Mouse (Mus musculus): ENCODE results near the gene Rhd. TPM values are rescaled to one million over a fixed set of nuclear protein-coding genes. Genes with fewer than 3 reads are reported as not detected.

Rhd gene
- total and polyA plus RNA-seq, 3 experiments, result 0.79 to 1.3 (median 1.1) TPM

GRCm38 (mm10) chr4:134897256-134897655 is 32.9 kb downstream of the Rhd start:
- no peak overlapping the region for H3K27ac ChIP-seq (ENCODE audit: insufficient read depth, low read depth)
- no peaks in the 10 kb centered on the region for H3K27me3 ChIP-seq (replicated peaks)
- in situ Hi-C loops (cut with MboI; ENCODE audit: low pct_ligation_motif_present, low pct_unique_long_range_greater_than_20kb, low sequenced_read_pairs), result no loop called here

GRCm38 (mm10) chr4:134901126-134901525 is 36.8 kb downstream of the Rhd start:
- Histone ChIP-seq H3K9ac (ENCODE audit: insufficient read depth, low read depth) (no peak overlapping the region), H3K4me1 (ENCODE audit: control insufficient read depth in 1 of 2, insufficient read depth in 2 of 2) (no peaks in the 10 kb centered on the region), H3K27me3 (replicated peaks) (no peaks in the 10 kb centered on the region), H3K79me2 (replicated peaks; ENCODE audit: control insufficient read depth, extremely low read depth, insufficient read depth, poor library complexity, severe bottlenecking) (no peaks in the 10 kb centered on the region), H3K4me3 (replicated peaks in 1 of 3; ENCODE audit: low read depth in 2 of 3, low read length in 2 of 3, poor library complexity in 1 of 3) (no peak overlapping the region), H3K27ac (ENCODE audit: insufficient read depth, low read depth) (no peak overlapping the region), H3K36me3 (replicated peaks in 1 of 2; ENCODE audit: control insufficient read depth in 1 of 2, insufficient read depth in 1 of 2, low read length in 1 of 2) (peaks cover 74 to 91% of the 10 kb centered on the region in 2 experiments), H3K9me3 (replicated peaks; ENCODE audit: low read length) (no peaks in the 10 kb centered on the region), H3K4me2 (ENCODE audit: insufficient read depth, low read depth, poor library complexity, severe bottlenecking) (no peak overlapping the region)
- DNase-seq (ENCODE audit: extremely low read depth), result no peak
- TF ChIP-seq NELFE (IDR thresholded peaks at IDR 0.05; ENCODE audit: low read depth, low read length) (no peak), ZMIZ1 (IDR thresholded peaks at IDR 0.05; ENCODE audit: low read depth, low read length) (no peak), POLR2AphosphoS2 (IDR thresholded peaks at IDR 0.05; ENCODE audit: low read depth, low read length) (no peak), NRF1 (IDR thresholded peaks at IDR 0.05; ENCODE audit: low read depth, low read length) (no peak), MAX (IDR thresholded peaks at IDR 0.05; ENCODE audit: low read length) (no peak), POLR2A (IDR thresholded peaks at IDR 0.05; ENCODE audit: low read depth, low read length) (no peak), USF2 (conservative IDR thresholded peaks at IDR 0.05; ENCODE audit: low read depth, low read length) (no peak), CHD2 (IDR thresholded peaks at IDR 0.05; ENCODE audit: low read length) (no peak), MYC (IDR thresholded peaks at IDR 0.05; ENCODE audit: low read depth, low read length) (no peak), SIN3A (IDR thresholded peaks at IDR 0.05; ENCODE audit: low read length) (no peak), UBTF (IDR thresholded peaks at IDR 0.05; ENCODE audit: low read depth, low read length) (no peak), E2F4 (IDR thresholded peaks at IDR 0.05; ENCODE audit: insufficient replicate concordance, low read depth, low read length) (no peak), MAFK (IDR thresholded peaks at IDR 0.05; ENCODE audit: insufficient replicate concordance, low read length) (no peak), RCOR1 (conservative IDR thresholded peaks at IDR 0.05; ENCODE audit: low read depth, low read length) (no peak), ZKSCAN1 (IDR thresholded peaks at IDR 0.05; ENCODE audit: borderline replicate concordance, low read depth, low read length) (no peak), ETS1 (conservative IDR thresholded peaks at IDR 0.05; ENCODE audit: low read depth, low read length) (no peak)
- dilution Hi-C loops (cut with MboI; ENCODE audit: extremely low pct_ligation_motif_present, extremely low pct_unique_long_range_greater_than_20kb, low sequenced_read_pairs) (no loop called here), in situ Hi-C loops (cut with MboI; ENCODE audit: low pct_ligation_motif_present, low pct_unique_long_range_greater_than_20kb, low sequenced_read_pairs) (no loop called here)

More at GRCm38 (mm10) chr4:134897256-134897655, 32.9 kb downstream of the Rhd start:
- TF ChIP-seq MAFK (IDR thresholded peaks at IDR 0.05; ENCODE audit: insufficient replicate concordance, low read length) (no peak), NELFE (IDR thresholded peaks at IDR 0.05; ENCODE audit: low read depth, low read length) (no peak), JUND (conservative IDR thresholded peaks at IDR 0.05; ENCODE audit: low read depth, low read length) (no peak), RAD21 (IDR thresholded peaks at IDR 0.05; ENCODE audit: low read depth, low read length) (no peak), CHD1 (IDR thresholded peaks at IDR 0.05; ENCODE audit: low read depth, low read length) (no peak)
- DNase-seq (ENCODE audit: extremely low read depth), result no peak
- H3K9me3 ChIP-seq (replicated peaks; ENCODE audit: low read length), result no peaks in the 10 kb centered on the region
- dilution Hi-C loops (cut with MboI; ENCODE audit: extremely low pct_ligation_motif_present, extremely low pct_unique_long_range_greater_than_20kb, low sequenced_read_pairs), result no loop called here
- H3K4me2 ChIP-seq (ENCODE audit: insufficient read depth, low read depth, poor library complexity, severe bottlenecking), result no peak overlapping the region
- no peaks in the 10 kb centered on the region for H3K79me2 ChIP-seq (replicated peaks; ENCODE audit: control insufficient read depth, extremely low read depth, insufficient read depth, poor library complexity, severe bottlenecking)
- peaks cover 53 to 79% of the 10 kb centered on the region in 2 experiments for H3K36me3 ChIP-seq (replicated peaks in 1 of 2; ENCODE audit: control insufficient read depth in 1 of 2, insufficient read depth in 1 of 2, low read length in 1 of 2)
- no peaks in the 10 kb centered on the region for H3K4me1 ChIP-seq (ENCODE audit: control insufficient read depth in 1 of 2, insufficient read depth in 2 of 2)
- no peak overlapping the region for H3K9ac ChIP-seq (ENCODE audit: insufficient read depth, low read depth)
- H3K4me3 ChIP-seq (replicated peaks in 1 of 3; ENCODE audit: low read depth in 2 of 3, low read length in 2 of 3, poor library complexity in 1 of 3), result no peak overlapping the region

All from CH12.LX (cell line).